Mouse (Mus musculus): ENCODE data around the gene N4bp2l1.

The N4bp2l1 gene

GRCm38 (mm10) chr5:150561783-150562182 lies 35.2 kb downstream of the N4bp2l1 start:
- no peak for DNase-seq (ENCODE audit: low spot score)

GRCm38 (mm10) chr5:150561376-150561775 lies 35.6 kb downstream of the N4bp2l1 start:
- DNase-seq (ENCODE audit: low spot score), result no peak

GRCm38 (mm10) chr5:150560851-150561250 lies 36.1 kb downstream of the N4bp2l1 start:
- no peak for DNase-seq (ENCODE audit: low spot score)

GRCm38 (mm10) chr5:150559519-150560103 lies 37.4 kb downstream of the N4bp2l1 start:
- DNase-seq (ENCODE audit: low spot score), result no peak

GRCm38 (mm10) chr5:150551637-150552036 lies 45.4 kb downstream of the N4bp2l1 start:
- DNase-seq (ENCODE audit: low spot score), result no peak

GRCm38 (mm10) chr5:150543184-150543583 lies 53.8 kb downstream of the N4bp2l1 start:
- no peak for DNase-seq (ENCODE audit: low spot score)

GRCm38 (mm10) chr5:150541302-150541701 lies 55.7 kb downstream of the N4bp2l1 start:
- no peak for DNase-seq (ENCODE audit: low spot score)

GRCm38 (mm10) chr5:150525239-150525638 lies 71.7 kb downstream of the N4bp2l1 start:
- no peak for DNase-seq (ENCODE audit: low spot score)

GRCm38 (mm10) chr5:150522867-150523234 lies 74.1 kb downstream of the N4bp2l1 start:
- no peak for DNase-seq (ENCODE audit: low spot score)

- peak; percentile 90 for DNase-seq (ENCODE audit: low spot score)
These were observed 74.8 kb downstream of the N4bp2l1 start, which contains the start of gene Brca2 for GRCm38 (mm10) chr5:150521937-150522866. TSS of gene Brca2 (plus strand) at chr5:150522630.
